Mouse (Mus musculus) CH12.LX (cell line): ENCODE measurements around the gene 1110008L16Rik. TPM values are rescaled to one million over a fixed set of nuclear protein-coding genes. Genes with fewer than 3 reads are reported as not detected.

Experiments
- DNase-seq: peaks from one replicate; pipeline ENCODE4 v3.0.0-alpha.2; 2013; ENCODE audit errors: extremely low read depth
- H3K27ac ChIP-seq: 2 replicates; pipeline ENCODE4 v1.5.1; 2012; ENCODE audit warnings: low read depth, mild to moderate bottlenecking, control low read depth, moderate library complexity; ENCODE audit not compliant: insufficient read depth
- H3K27me3 ChIP-seq: replicated peaks from 2 replicates; pipeline ENCODE3; 2012; ENCODE audit warnings: inconsistent platforms
- H3K36me3 ChIP-seq, 2 experiments: replicated peaks in 1 of 2; 2 replicates each; pipeline versions ENCODE3 to v1.6.1; 2012; ENCODE audit warnings: inconsistent platforms in 1 of 2, low read length in 1 of 2, mild to moderate bottlenecking in 1 of 2, mixed read lengths in 1 of 2, moderate library complexity in 1 of 2; ENCODE audit not compliant: control insufficient read depth in 1 of 2, insufficient read depth in 1 of 2
- H3K4me1 ChIP-seq, 2 experiments: 2 replicates each; pipeline ENCODE4 v1.6.1; 2012; ENCODE audit warnings: inconsistent platforms in 1 of 2, moderate library complexity in 1 of 2; ENCODE audit not compliant: insufficient read depth in 2 of 2, control insufficient read depth in 1 of 2
- H3K4me2 ChIP-seq: 2 replicates; pipeline ENCODE4 v1.6.1; 2012; ENCODE audit warnings: low read depth, mild to moderate bottlenecking, control low read depth; ENCODE audit not compliant: poor library complexity, insufficient read depth, severe bottlenecking
- H3K4me3 ChIP-seq, 3 experiments: fragments of 150-350 bp in 1 of 3; sonication (generic) in 1 of 3; replicated peaks in 1 of 3; 2 replicates each; pipeline versions ENCODE3 to v1.5.1; 2011 to 2012; ENCODE audit warnings: low read depth in 2 of 3, low read length in 2 of 3, mild to moderate bottlenecking in 2 of 3, moderate library complexity in 2 of 3, control low read depth in 1 of 3, improper control_type of control experiment in 1 of 3, inconsistent platforms in 1 of 3, mixed read lengths in 1 of 3; ENCODE audit not compliant: poor library complexity in 1 of 3
- H3K79me2 ChIP-seq: replicated peaks from 2 replicates; pipeline ENCODE4 v1.6.1; 2012; ENCODE audit warnings: mild to moderate bottlenecking, moderate library complexity; ENCODE audit not compliant: control insufficient read depth, poor library complexity, insufficient read depth, severe bottlenecking; ENCODE audit errors: extremely low read depth
- H3K9ac ChIP-seq: 2 replicates; pipeline ENCODE4 v1.6.1; 2012; ENCODE audit warnings: low read depth, mild to moderate bottlenecking, control low read depth, moderate library complexity; ENCODE audit not compliant: insufficient read depth
- H3K9me3 ChIP-seq: replicated peaks from 2 replicates; pipeline ENCODE3; 2012; ENCODE audit warnings: low read length, inconsistent platforms, mixed read lengths
- BHLHE40 ChIP-seq: IDR thresholded peaks from 2 replicates; pipeline ENCODE4 v1.6.1; 2011; ENCODE audit warnings: mild to moderate bottlenecking, low read depth, low read length, improper control_type of control experiment
- CHD2 ChIP-seq: IDR thresholded peaks from 2 replicates; pipeline ENCODE4 v1.6.1; 2011; ENCODE audit warnings: low read length, improper control_type of control experiment
- CTCF ChIP-seq, 2 experiments: IDR thresholded peaks in 1 of 2; conservative IDR thresholded peaks in 1 of 2; 2 replicates each; pipeline ENCODE4 v1.5.1; 2011 to 2012; ENCODE audit warnings: low read depth in 2 of 2, low read length in 2 of 2, improper control_type of control experiment in 1 of 2, inconsistent platforms in 1 of 2, mild to moderate bottlenecking in 1 of 2, moderate library complexity in 1 of 2
- E2F4 ChIP-seq: IDR thresholded peaks from 2 replicates; pipeline ENCODE4 v1.6.1; 2011; ENCODE audit warnings: low read depth, low read length, improper control_type of control experiment; ENCODE audit not compliant: insufficient replicate concordance
- ELF1 ChIP-seq: IDR thresholded peaks from 2 replicates; pipeline ENCODE4 v1.6.1; 2014; ENCODE audit warnings: low read depth, mild to moderate bottlenecking, inconsistent platforms, low read length, improper control_type of control experiment
- HCFC1 ChIP-seq: IDR thresholded peaks from 2 replicates; pipeline ENCODE4 v1.6.1; 2012; ENCODE audit warnings: low read depth, mild to moderate bottlenecking, inconsistent platforms, low read length, improper control_type of control experiment
- IRF4 ChIP-seq: IDR thresholded peaks from 2 replicates; pipeline ENCODE4 v1.6.1; 2014; ENCODE audit warnings: low read depth, mild to moderate bottlenecking, inconsistent platforms, low read length, improper control_type of control experiment
- JUN ChIP-seq: IDR thresholded peaks from 2 replicates; pipeline ENCODE4 v1.6.1; 2011; ENCODE audit warnings: low read depth, mild to moderate bottlenecking, low read length, improper control_type of control experiment, moderate library complexity; ENCODE audit not compliant: insufficient read depth
- JUND ChIP-seq: conservative IDR thresholded peaks from 2 replicates; pipeline ENCODE4 v1.6.1; 2011; ENCODE audit warnings: low read depth, low read length, improper control_type of control experiment
- KAT2A ChIP-seq: IDR thresholded peaks from 2 replicates; pipeline ENCODE4 v1.6.1; 2012; ENCODE audit warnings: low read length, improper control_type of control experiment, inconsistent platforms; ENCODE audit not compliant: insufficient replicate concordance
- MAFK ChIP-seq: IDR thresholded peaks from 2 replicates; pipeline ENCODE4 v1.6.1; 2011; ENCODE audit warnings: low read length, improper control_type of control experiment; ENCODE audit not compliant: insufficient replicate concordance
- MAX ChIP-seq: IDR thresholded peaks from 2 replicates; pipeline ENCODE4 v1.6.1; 2011; ENCODE audit warnings: low read length, improper control_type of control experiment
- MAZ ChIP-seq: IDR thresholded peaks from 2 replicates; pipeline ENCODE4 v1.6.1; 2012; ENCODE audit warnings: low read depth, mild to moderate bottlenecking, inconsistent platforms, low read length, improper control_type of control experiment, moderate library complexity
- MXI1 ChIP-seq: IDR thresholded peaks from 2 replicates; pipeline ENCODE4 v1.6.1; 2011; ENCODE audit warnings: mild to moderate bottlenecking, low read depth, low read length, improper control_type of control experiment
- NRF1 ChIP-seq: IDR thresholded peaks from 2 replicates; pipeline ENCODE4 v1.6.1; 2014; ENCODE audit warnings: low read depth, mild to moderate bottlenecking, inconsistent platforms, low read length, improper control_type of control experiment, moderate library complexity
- POLR2A ChIP-seq: IDR thresholded peaks from 2 replicates; pipeline ENCODE4 v1.6.1; 2011; ENCODE audit warnings: low read depth, mild to moderate bottlenecking, improper control_type of control experiment, low read length
- RAD21 ChIP-seq: IDR thresholded peaks from 2 replicates; pipeline ENCODE4 v1.6.1; 2011; ENCODE audit warnings: low read depth, mild to moderate bottlenecking, low read length, improper control_type of control experiment, moderate library complexity
- ZMIZ1 ChIP-seq: IDR thresholded peaks from 2 replicates; pipeline ENCODE4 v1.6.1; 2012; ENCODE audit warnings: low read depth, mild to moderate bottlenecking, inconsistent platforms, low read length, improper control_type of control experiment
- ZNF384 ChIP-seq: IDR thresholded peaks from 2 replicates; pipeline ENCODE4 v1.6.1; 2012; ENCODE audit warnings: low read depth, low read length, improper control_type of control experiment, inconsistent platforms
- dilution Hi-C: fragments of 300-500 bp; cut with MboI; formaldehyde crosslinking; loops from 2 replicates; pipeline ENCODE4 v1.14.3; 2020; ENCODE audit warnings: low sequenced_read_pairs; ENCODE audit not compliant: extremely low pct_unique_long_range_greater_than_20kb, extremely low pct_ligation_motif_present
- in situ Hi-C: fragments of 300-500 bp; cut with MboI; formaldehyde crosslinking; loops from 3 replicates; pipeline ENCODE4 v1.14.3; 2019; ENCODE audit warnings: low sequenced_read_pairs, low pct_ligation_motif_present, low pct_unique_long_range_greater_than_20kb, mixed read lengths
- polyA plus RNA-seq: library from polyadenylated mRNA; unstranded; fragments of >175 nt; gene quantifications from 2 replicates; pipeline ENCODE4 v1.2.1, GENCODE M21; 2012; ENCODE audit warnings: low read depth; ENCODE audit not compliant: insufficient read length
- total RNA-seq, 2 experiments: library from RNA; depleted of rRNA; stranded (reverse); fragments of 300-350 nt in 1 of 2; fragments of >200 nt in 1 of 2; gene quantifications; 2 replicates each; pipeline ENCODE4 v1.2.3; 2012 to 2014

Gene 1110008L16Rik
- total and polyA plus RNA-seq, 3 experiments: 25.7 to 32.6 (median 28.9) TPM

DNA sequence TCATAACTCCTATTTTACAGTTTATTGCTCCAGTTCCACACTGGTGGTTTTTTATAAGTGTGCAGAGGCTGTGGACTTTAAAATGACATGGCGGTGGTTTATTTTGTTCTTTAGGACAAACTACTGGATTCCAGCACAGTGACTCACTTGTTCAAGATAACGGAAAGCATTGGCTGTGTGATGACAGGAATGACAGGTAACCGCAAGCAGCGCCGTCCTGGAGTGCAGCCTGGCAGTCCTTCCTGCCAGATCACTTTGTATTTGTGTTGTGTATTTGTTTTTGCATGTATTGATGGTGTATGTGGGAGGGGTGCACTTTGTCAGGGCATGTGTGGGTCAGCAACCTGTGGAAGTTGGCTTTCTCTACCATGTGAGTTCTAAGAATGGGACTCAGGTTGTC, 108.5 kb downstream of the 1110008L16Rik start:
- no peak overlapping the region for H3K4me3 ChIP-seq
- no peaks in the 10 kb centered on the region for H3K27me3 ChIP-seq
- no peak overlapping the region for H3K4me2 ChIP-seq
- H3K36me3 ChIP-seq: peaks cover 39 to 80% of the 10 kb centered on the region in 2 experiments
- no peaks in the 10 kb centered on the region; a peak in 1 of 4 replicates for H3K4me1 ChIP-seq
- peaks cover 64% of the 10 kb centered on the region for H3K79me2 ChIP-seq
- no peaks in the 10 kb centered on the region for H3K9me3 ChIP-seq
- H3K9ac ChIP-seq: no peak overlapping the region
- TF ChIP-seq RAD21 (no peak), CHD2 (no peak), ZNF384 (no peak)
- in situ Hi-C loops (no loop called here), dilution Hi-C loops (no loop called here)
- H3K27ac ChIP-seq: 0 out of 2 replicates have a peak overlapping the region, but pooled peaks have one; percentile 4
- DNase-seq: no peak

DNA sequence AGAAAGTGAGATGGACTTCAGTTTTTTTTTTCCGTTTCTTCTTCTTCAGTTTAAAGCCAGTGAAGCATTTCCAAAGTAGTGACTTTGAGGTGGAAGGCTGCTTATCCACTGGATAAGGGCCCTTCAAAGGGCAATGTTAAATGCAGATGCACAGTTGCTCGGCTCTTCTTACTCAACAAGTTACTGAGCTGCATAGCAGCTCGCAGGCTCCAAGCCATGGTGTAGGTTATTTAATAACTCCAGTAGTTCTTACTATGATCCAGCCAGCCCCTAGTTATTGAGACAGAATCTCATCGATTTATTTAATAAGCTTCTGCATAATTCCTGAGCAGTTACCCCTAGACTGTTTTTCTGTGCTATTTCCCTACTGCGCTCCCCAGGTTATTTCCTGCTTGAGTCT, 115.9 kb downstream of the 1110008L16Rik start:
- no peak for TF ChIP-seq CTCF (conservative IDR thresholded peaks at IDR 0.05 in 1 of 2, IDR thresholded peaks at IDR 0.05 in 1 of 2; ENCODE audit: low read depth in 2 of 2, low read length in 2 of 2)
- no peak for TF ChIP-seq HCFC1
- no peak for TF ChIP-seq NRF1
- TF ChIP-seq IRF4: no peak
- TF ChIP-seq ZMIZ1: no peak
- TF ChIP-seq JUN: no peak
- TF ChIP-seq KAT2A: no peak
- TF ChIP-seq POLR2A: no peak
- TF ChIP-seq BHLHE40: no peak
- no peak for TF ChIP-seq MAZ
- no peak for TF ChIP-seq MXI1
- no peak for TF ChIP-seq JUND
- no peak for TF ChIP-seq MAFK
- TF ChIP-seq ELF1: no peak
- TF ChIP-seq E2F4: no peak
- TF ChIP-seq CHD2: no peak
- TF ChIP-seq MAX: no peak
- TF ChIP-seq, all 38 proteins: peak for 0
- in situ Hi-C loops (no loop called here), dilution Hi-C loops (no loop called here)
- Histone ChIP-seq H3K36me3 (peaks cover 63 to 88% of the 10 kb centered on the region in 2 experiments), H3K9ac (no peak overlapping the region), H3K4me3 (no peak overlapping the region), H3K4me2 (no peak overlapping the region), H3K79me2 (peaks cover 7% of the 10 kb centered on the region; the same call in 1 of the 2 replicates), H3K27me3 (no peaks in the 10 kb centered on the region), H3K4me1 (peaks cover 0 to 10% of the 10 kb centered on the region in 2 experiments; a peak in 1 of 4 replicates), H3K9me3 (peaks cover 2% of the 10 kb centered on the region), H3K27ac (0 out of 2 replicates have a peak overlapping the region, but pooled peaks have one; percentile 54)
- DNase-seq: no peak
